Mouse (Mus musculus) kidney, adult 2 months (tissue): ENCODE measurements around the gene Lrmda. TPM values are rescaled to one million over a fixed set of nuclear protein-coding genes. Genes with fewer than 3 reads are reported as not detected.

ENCODE experiments used
- DNase-seq: peaks from one replicate; pipeline ENCODE4 v3.0.0; 2021
- H3K27ac ChIP-seq: fragments of 200-500 bp; 2 replicates; pipeline ENCODE4 v1.5.1; 2012; ENCODE audit warnings: low read depth, low read length, control low read depth, inconsistent platforms; ENCODE audit not compliant: insufficient read depth
- H3K27me3 ChIP-seq: fragments of 200-500 bp; replicated peaks from 2 replicates; pipeline ENCODE4 v1.6.1; 2012; ENCODE audit warnings: mild to moderate bottlenecking, moderate library complexity, low read length, inconsistent platforms; ENCODE audit not compliant: control insufficient read depth, insufficient read depth
- H3K36me3 ChIP-seq: fragments of 200-500 bp; 2 replicates; pipeline ENCODE4 v1.6.1; 2012; ENCODE audit warnings: mild to moderate bottlenecking, moderate library complexity, low read length, inconsistent platforms; ENCODE audit not compliant: control insufficient read depth, insufficient read depth
- H3K4me1 ChIP-seq: fragments of 200-500 bp; 2 replicates; pipeline ENCODE4 v1.6.1; 2011; ENCODE audit warnings: low read length; ENCODE audit not compliant: control insufficient read depth, insufficient read depth
- H3K4me3 ChIP-seq: fragments of 200-500 bp; 2 replicates; pipeline ENCODE4 v1.5.1; 2011; ENCODE audit warnings: mild to moderate bottlenecking, low read depth, low read length, control low read depth; ENCODE audit not compliant: insufficient read depth
- CTCF ChIP-seq: fragments of 200-500 bp; conservative IDR thresholded peaks from 2 replicates; pipeline ENCODE4 v1.5.1; 2011; ENCODE audit warnings: low read depth, mild to moderate bottlenecking, control low read depth, low read length, moderate library complexity, mixed read lengths; ENCODE audit not compliant: insufficient read depth, insufficient read length
- POLR2A ChIP-seq: fragments of 200-500 bp; IDR thresholded peaks from one replicate; pipeline ENCODE4 v1.6.1; 2011; ENCODE audit warnings: low read depth, low read length, control low read depth
- WGBS: fragments of 180-500 bp; shearing (Covaris S2); methylation state at CpG from one replicate; pipeline ENCODE4 v1.1.7; 2018; 5-methylcytosine and 5-hydroxymethylcytosine counted together
- polyA plus RNA-seq: library from polyadenylated mRNA; depleted of rRNA; stranded (reverse); fragments of >200 nt; gene quantifications from 2 replicates; pipeline ENCODE4 v1.2.3, GENCODE M21; 2012

Lrmda gene
- polyA plus RNA-seq, 1 experiment = 3.3 TPM

GRCm38 (mm10) chr14:22849108-22849507 lies 829.6 kb downstream of the Lrmda start:
- peak; percentile 47 for DNase-seq
- H3K27me3 ChIP-seq = no peaks in the 10 kb centered on the region
- H3K27ac ChIP-seq = no peak overlapping the region
- WGBS = 67% methylated on average over 2 of the region's 2 CpGs
- H3K4me3 ChIP-seq = no peak overlapping the region
- no peaks in the 10 kb centered on the region for H3K36me3 ChIP-seq
- TF ChIP-seq CTCF (no peak), POLR2A (no peak)
- H3K4me1 ChIP-seq = no peaks in the 10 kb centered on the region

GRCm38 (mm10) chr14:22860631-22861030 lies 841.1 kb downstream of the Lrmda start:
- TF ChIP-seq CTCF (no peak), POLR2A (no peak)
- no peak overlapping the region for H3K4me3 ChIP-seq
- no peaks in the 10 kb centered on the region for H3K27me3 ChIP-seq
- no peak overlapping the region for H3K27ac ChIP-seq
- H3K4me1 ChIP-seq = no peaks in the 10 kb centered on the region
- WGBS = 91% methylated on average over 4 of the region's 4 CpGs
- DNase-seq = no peak
- H3K36me3 ChIP-seq = no peaks in the 10 kb centered on the region

- Histone ChIP-seq H3K4me1 (no peaks in the 10 kb centered on the region), H3K36me3 (no peaks in the 10 kb centered on the region), H3K4me3 (no peak overlapping the region), H3K27me3 (no peaks in the 10 kb centered on the region), H3K27ac (no peak overlapping the region)
- TF ChIP-seq CTCF (no peak), POLR2A (no peak)
- 75% methylated on average over 7 of the region's 7 CpGs for WGBS
- no peak for DNase-seq
Measured at GRCm38 (mm10) chr14:22864132-22864531, 844.6 kb downstream of the Lrmda start.

- no peak overlapping the region for H3K27ac ChIP-seq
- DNase-seq = no peak
- no peaks in the 10 kb centered on the region for H3K27me3 ChIP-seq
- no peaks in the 10 kb centered on the region for H3K4me1 ChIP-seq
- 85% methylated on average over 3 of the region's 3 CpGs for WGBS
- H3K36me3 ChIP-seq = no peaks in the 10 kb centered on the region
- H3K4me3 ChIP-seq = no peak overlapping the region
- TF ChIP-seq POLR2A (no peak), CTCF (no peak)
Measured at GRCm38 (mm10) chr14:22874584-22874983, 855.1 kb downstream of the Lrmda start.

GRCm38 (mm10) chr14:22887182-22887581 lies 867.7 kb downstream of the Lrmda start:
- WGBS = 40% methylated on average over 3 of the region's 3 CpGs
- DNase-seq = no peak
- Histone ChIP-seq H3K4me1 (no peaks in the 10 kb centered on the region), H3K27ac (no peak overlapping the region), H3K36me3 (no peaks in the 10 kb centered on the region), H3K27me3 (no peaks in the 10 kb centered on the region; the same call in 1 of the 2 replicates), H3K4me3 (no peak overlapping the region)
- TF ChIP-seq POLR2A = no peak
- TF ChIP-seq CTCF = no peak

- 96% methylated on average over 1 of the region's 1 CpGs for whole genome bisulfite sequencing
- no peak overlapping the region for H3K27ac ChIP-seq
- TF ChIP-seq POLR2A (no peak), CTCF (no peak)
- no peak overlapping the region for H3K4me3 ChIP-seq
- no peaks in the 10 kb centered on the region for H3K36me3 ChIP-seq
- H3K27me3 ChIP-seq = no peaks in the 10 kb centered on the region
- no peaks in the 10 kb centered on the region for H3K4me1 ChIP-seq
- DNase-seq = no peak
Measured at GRCm38 (mm10) chr14:22899312-22899711, 879.8 kb downstream of the Lrmda start.

GRCm38 (mm10) chr14:22902116-22902515 lies 882.6 kb downstream of the Lrmda start:
- TF ChIP-seq POLR2A (no peak), CTCF (no peak)
- Histone ChIP-seq H3K4me1 (no peaks in the 10 kb centered on the region), H3K4me3 (no peak overlapping the region), H3K27me3 (no peaks in the 10 kb centered on the region), H3K36me3 (no peaks in the 10 kb centered on the region), H3K27ac (no peak overlapping the region)
- no peak for DNase-seq
- WGBS = 93% methylated on average over 1 of the region's 1 CpGs

- Histone ChIP-seq H3K27ac (no peak overlapping the region), H3K4me3 (no peak overlapping the region), H3K4me1 (no peaks in the 10 kb centered on the region), H3K36me3 (no peaks in the 10 kb centered on the region), H3K27me3 (no peaks in the 10 kb centered on the region)
- DNase-seq = no peak
- WGBS = 94% methylated on average over 2 of the region's 2 CpGs
- no peak for TF ChIP-seq CTCF
- TF ChIP-seq POLR2A = no peak
Measured at GRCm38 (mm10) chr14:22902914-22903313, 883.4 kb downstream of the Lrmda start.
